Mouse (Mus musculus) forebrain, embryonic 12.5 days (tissue): ENCODE measurements around the gene Krtap4-16. TPM values are rescaled to one million over a fixed set of nuclear protein-coding genes. Genes with fewer than 3 reads are reported as not detected.
A peak's percentile ranks its signal among the peaks of the same experiment; 100 is the strongest.
"Not testable (repeated sequence)": the region's sequence is repeated elsewhere in the genome, so short reads cannot be mapped to it uniquely, and the experiment has no call there.

Experiments
- ATAC-seq: fragments of 200-750 bp; cut with Nextera tagmentation; 2 replicates; pipeline ENCODE4 v1.8.0; 2017; ENCODE audit warnings: moderate TSS enrichment; ENCODE audit not compliant: low FRiP score
- H3K27ac ChIP-seq: fragments of 300-500 bp; sonication (generic); 2 replicates; pipeline ENCODE4 v1.5.1; 2016; ENCODE audit warnings: mild to moderate bottlenecking
- H3K27me3 ChIP-seq: fragments of 300-500 bp; sonication (generic); 2 replicates; pipeline ENCODE4 v1.6.1; 2016; ENCODE audit warnings: mild to moderate bottlenecking
- H3K36me3 ChIP-seq: fragments of 300-500 bp; sonication (generic); replicated peaks from 2 replicates; pipeline ENCODE4 v1.6.1; 2016; ENCODE audit warnings: mild to moderate bottlenecking
- H3K4me1 ChIP-seq: fragments of 300-500 bp; sonication (generic); 2 replicates; pipeline ENCODE4 v1.6.1; 2016
- H3K4me2 ChIP-seq: fragments of 300-500 bp; sonication (generic); 2 replicates; pipeline ENCODE4 v1.6.1; 2016; ENCODE audit warnings: mild to moderate bottlenecking, moderate library complexity
- H3K4me3 ChIP-seq: fragments of 300-500 bp; sonication (generic); replicated peaks from 2 replicates; pipeline ENCODE4 v1.5.1; 2016; ENCODE audit warnings: mild to moderate bottlenecking
- H3K9ac ChIP-seq: fragments of 300-500 bp; sonication (generic); 2 replicates; pipeline ENCODE4 v1.6.1; 2016; ENCODE audit warnings: mild to moderate bottlenecking
- H3K9me3 ChIP-seq: fragments of 300-500 bp; sonication (generic); 2 replicates; pipeline ENCODE4 v1.6.1; 2016
- WGBS: fragments of 180-500 bp; shearing (Covaris S2); methylation state at CpG from one replicate; pipeline ENCODE4 v1.1.7; 2016; 5-methylcytosine and 5-hydroxymethylcytosine counted together
- polyA plus RNA-seq: library from polyadenylated mRNA; unstranded; fragments of >200 nt; fragmentation: Nextera tagmentation; extraction: Ambion mirVana; gene quantifications from 2 replicates; pipeline ENCODE4 v1.2.1, GENCODE M21; 2016

The Krtap4-16 gene
- polyA plus RNA-seq = not detected in 2 replicates

DNA sequence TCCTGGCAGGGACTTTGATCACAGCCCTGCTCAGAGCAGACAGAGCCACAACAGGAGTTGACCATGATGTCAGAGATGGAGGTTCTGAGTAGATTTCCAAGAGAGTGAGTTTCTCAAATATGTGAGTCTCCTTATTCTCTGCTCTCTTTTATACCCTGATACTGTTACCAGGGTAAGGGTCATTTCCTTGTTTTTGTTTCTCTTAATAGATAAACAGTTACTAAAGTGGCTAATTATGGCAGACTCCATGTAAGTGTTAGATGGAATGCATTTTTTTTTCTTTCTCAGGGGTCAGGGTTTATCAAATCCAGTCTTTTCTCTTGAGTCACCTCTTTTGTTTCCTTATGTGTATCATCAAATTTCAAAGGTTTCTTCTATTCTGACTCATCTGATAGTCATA is at the start of gene Krtap4-16:
Krtap4-16 (minus strand) TSS at position 101 of the 400 bp plus-strand sequence.
- no peak for ATAC-seq
- no peaks in the 10 kb centered on the region for H3K4me1 ChIP-seq
- no peaks in the 10 kb centered on the region for H3K36me3 ChIP-seq
- H3K27me3 ChIP-seq = no peaks in the 10 kb centered on the region
- H3K9ac ChIP-seq = no peak within 1 kb of the TSS
- no peaks in the 10 kb centered on the region for H3K9me3 ChIP-seq
- no peak within 1 kb of the TSS for H3K4me3 ChIP-seq
- H3K27ac ChIP-seq = peak within 1 kb of the TSS; percentile 42; the same call in 1 of the 2 replicates
- no peak within 1 kb of the TSS for H3K4me2 ChIP-seq

- H3K9me3 ChIP-seq, H3K4me2 ChIP-seq, H3K27ac ChIP-seq, ATAC-seq, H3K9ac ChIP-seq, H3K4me1 ChIP-seq, H3K27me3 ChIP-seq, H3K36me3 ChIP-seq, H3K4me3 ChIP-seq: not testable (repeated sequence)
- WGBS = 65% methylated on average over 1 of the region's 1 CpGs
These were observed 27.5 kb upstream of the Krtap4-16 start, which contains the start of gene Gm11567 for GRCm38 (mm10) chr11:99878887-99879286. Gene Gm11567 (plus strand): TSS chr11:99879187.

DNA sequence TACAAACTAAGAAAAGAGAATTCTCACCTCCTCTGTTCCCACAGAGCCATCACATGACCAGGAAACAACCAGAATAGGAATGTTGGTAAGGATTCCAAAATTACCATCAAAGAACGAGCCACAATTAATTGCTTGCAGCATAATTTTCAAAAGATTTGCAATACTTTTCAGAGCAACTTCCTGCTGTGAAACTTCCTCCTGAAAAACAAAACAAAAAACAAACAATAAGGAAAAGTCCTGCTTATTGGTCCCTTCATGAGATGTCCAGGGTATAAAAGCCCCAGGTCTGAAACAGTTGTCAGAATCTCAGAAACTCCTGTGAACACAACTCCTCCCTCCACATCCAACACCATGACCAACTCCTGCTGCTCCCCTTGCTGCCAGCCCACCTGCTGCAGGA is 21.7 kb upstream of the Krtap4-16 start, which contains the start of gene Krtap9-1:
Krtap9-1 (plus strand) TSS at position 301 of the 400 bp plus-strand sequence.
- not testable (repeated sequence) for H3K4me1 ChIP-seq, H3K9ac ChIP-seq, H3K4me2 ChIP-seq, H3K27me3 ChIP-seq, H3K4me3 ChIP-seq, H3K36me3 ChIP-seq, H3K9me3 ChIP-seq, ATAC-seq
- H3K27ac ChIP-seq = 0 out of 2 replicates have a peak within 1 kb of the TSS, but pooled peaks have one; percentile 25
- 70% methylated on average over 1 of the region's 1 CpGs for WGBS

DNA sequence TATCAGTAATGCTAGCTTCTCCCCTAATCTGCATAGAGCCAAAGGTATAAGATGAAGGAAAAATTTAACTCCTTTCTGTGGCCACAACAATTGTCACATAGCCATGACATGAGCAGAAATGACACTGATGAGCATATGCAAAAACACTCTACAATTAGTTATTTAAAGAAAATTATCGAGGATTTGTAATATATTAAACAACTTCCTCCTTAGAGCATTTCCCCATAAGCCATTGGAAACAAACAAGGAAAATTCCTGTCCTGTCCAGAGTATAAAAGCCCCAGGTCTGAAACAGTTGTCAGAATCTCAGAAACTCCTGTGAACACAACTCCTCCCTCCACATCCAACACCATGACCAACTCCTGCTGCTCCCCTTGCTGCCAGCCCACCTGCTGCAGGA is 12.8 kb upstream of the Krtap4-16 start, which contains the start of gene Gm11559:
Gm11559 (plus strand) TSS at position 301 of the 400 bp plus-strand sequence.
- not testable (repeated sequence) for H3K4me1 ChIP-seq, H3K27me3 ChIP-seq, H3K4me3 ChIP-seq, H3K9me3 ChIP-seq, H3K27ac ChIP-seq, H3K36me3 ChIP-seq, H3K9ac ChIP-seq, H3K4me2 ChIP-seq, ATAC-seq
- WGBS = 73% methylated on average over 1 of the region's 1 CpGs

- no peak overlapping the region for H3K4me2 ChIP-seq
These were observed 7.4 kb upstream of the Krtap4-16 start for GRCm38 (mm10) chr11:99858761-99859160.

GRCm38 (mm10) chr11:99857617-99858016 is 6.2 kb upstream of the Krtap4-16 start, which contains the start of gene Gm11568:
Gene Gm11568 (plus strand): TSS chr11:99857917.
- Histone ChIP-seq H3K9ac (no peak within 1 kb of the TSS), H3K27ac (no peak within 1 kb of the TSS), H3K36me3 (no peaks in the 10 kb centered on the region), H3K4me3 (no peak within 1 kb of the TSS), H3K27me3 (no peaks in the 10 kb centered on the region), H3K9me3 (no peaks in the 10 kb centered on the region), H3K4me1 (no peaks in the 10 kb centered on the region), H3K4me2 (no peak within 1 kb of the TSS)
- 88% methylated on average over 2 of the region's 2 CpGs for WGBS
- no peak for ATAC-seq

More at GRCm38 (mm10) chr11:99858761-99859160, 7.4 kb upstream of the Krtap4-16 start:
- ATAC-seq = no peak
- H3K27ac ChIP-seq = no peak overlapping the region
- H3K36me3 ChIP-seq = no peaks in the 10 kb centered on the region
- WGBS = 75% methylated on average over 2 of the region's 2 CpGs
- no peaks in the 10 kb centered on the region for H3K4me1 ChIP-seq
- no peak overlapping the region for H3K9ac ChIP-seq
- H3K27me3 ChIP-seq = no peaks in the 10 kb centered on the region
- H3K9me3 ChIP-seq = no peaks in the 10 kb centered on the region
- H3K4me3 ChIP-seq = no peak overlapping the region

DNA sequence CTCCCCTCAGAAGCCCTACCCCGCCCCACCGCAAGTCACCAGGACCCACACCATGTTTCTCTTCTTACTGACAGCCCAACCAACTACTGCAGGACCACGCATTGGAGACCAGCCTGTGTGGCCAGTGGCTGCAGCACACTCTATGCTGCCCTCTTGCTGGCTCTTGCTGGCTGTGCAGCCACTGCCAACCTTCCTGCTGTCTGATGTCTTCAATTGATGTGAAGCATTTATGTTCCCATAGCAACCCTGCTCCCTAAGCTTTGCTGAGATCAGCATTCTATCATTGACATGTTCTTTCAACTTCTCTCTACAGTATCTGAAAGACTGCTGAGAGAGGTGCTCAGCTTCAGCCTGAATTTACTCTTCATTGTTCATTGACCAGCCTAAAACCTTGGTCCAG is 2.7 kb upstream of the Krtap4-16 start:
- Histone ChIP-seq H3K27me3 (no peaks in the 10 kb centered on the region), H3K36me3 (no peaks in the 10 kb centered on the region), H3K4me2 (no peak overlapping the region), H3K27ac (no peak overlapping the region), H3K9me3 (no peaks in the 10 kb centered on the region), H3K4me1 (no peaks in the 10 kb centered on the region), H3K4me3 (no peak overlapping the region), H3K9ac (no peak overlapping the region)
- no peak for ATAC-seq
- 60% methylated on average over 3 of the region's 3 CpGs for WGBS

- H3K4me1 ChIP-seq = peaks cover 8% of the 10 kb centered on the region; the same call in 1 of the 2 replicates
- H3K4me2 ChIP-seq = no peak overlapping the region
- H3K9ac ChIP-seq = no peak overlapping the region
- H3K27ac ChIP-seq = no peak overlapping the region
- H3K27me3 ChIP-seq = no peaks in the 10 kb centered on the region
- H3K9me3 ChIP-seq = no peaks in the 10 kb centered on the region
- ATAC-seq = no peak
- no peak overlapping the region for H3K4me3 ChIP-seq
- 90% methylated on average over 2 of the region's 2 CpGs for WGBS
- H3K36me3 ChIP-seq = no peaks in the 10 kb centered on the region
These were observed 4.7 kb downstream of the Krtap4-16 start for GRCm38 (mm10) chr11:99846746-99847145.

DNA sequence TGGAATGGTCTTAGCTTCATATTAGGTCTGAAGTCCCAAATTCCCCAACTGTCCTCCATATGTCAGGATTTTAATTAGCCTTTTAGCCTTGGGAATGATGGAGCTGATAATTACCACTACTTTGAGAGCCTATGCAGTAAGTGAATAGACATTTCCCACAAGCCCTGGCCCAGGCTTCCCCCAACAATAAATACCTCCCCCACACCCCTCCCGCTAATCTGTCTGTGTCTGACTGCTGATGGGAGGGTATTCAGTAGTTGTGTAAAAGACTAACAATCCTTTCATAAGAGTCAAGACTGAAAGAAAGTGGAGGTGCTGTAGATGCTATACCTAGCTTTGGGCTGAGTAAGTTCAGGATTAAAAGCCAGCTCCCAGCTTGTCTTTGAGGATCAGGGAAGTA is 9.2 kb downstream of the Krtap4-16 start:
- 44% methylated on average over 1 of the region's 1 CpGs for WGBS
- H3K4me1 ChIP-seq = peaks cover 8% of the 10 kb centered on the region; the same call in 1 of the 2 replicates
- no peak; the same call in 1 of the 2 replicates for ATAC-seq

DNA sequence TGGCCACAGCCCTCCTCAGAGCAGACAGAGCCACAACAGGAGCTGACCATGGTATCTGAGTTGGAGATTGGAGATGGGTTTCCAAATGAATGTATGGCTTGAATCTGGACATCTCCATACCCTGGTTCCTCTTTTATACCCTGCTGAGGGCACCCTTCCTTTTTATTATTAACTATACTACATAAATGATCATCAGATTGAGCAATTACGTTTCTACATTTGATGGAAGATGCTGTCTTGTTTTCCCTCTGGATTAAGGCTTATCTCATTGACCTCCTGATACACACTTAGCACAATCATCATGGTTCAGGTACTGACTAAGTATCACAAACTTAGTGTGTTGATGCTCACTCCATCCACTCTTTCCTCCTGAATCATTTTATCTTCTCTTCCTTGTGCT is 13.4 kb downstream of the Krtap4-16 start, which contains the start of gene 2300003K06Rik:
2300003K06Rik (minus strand) TSS at position 101 of the 400 bp plus-strand sequence.
- Histone ChIP-seq H3K9me3 (no peaks in the 10 kb centered on the region), H3K4me1 (peaks cover 8% of the 10 kb centered on the region; the same call in 1 of the 2 replicates), H3K4me2 (no peak within 1 kb of the TSS), H3K36me3 (no peaks in the 10 kb centered on the region), H3K27me3 (no peaks in the 10 kb centered on the region), H3K27ac (no peak within 1 kb of the TSS), H3K9ac (no peak within 1 kb of the TSS), H3K4me3 (no peak within 1 kb of the TSS)
- no peak for ATAC-seq
- WGBS = 87% methylated on average over 1 of the region's 1 CpGs

More for the DNA sequence above, 9.2 kb downstream of the Krtap4-16 start:
- H3K9me3 ChIP-seq = no peaks in the 10 kb centered on the region
- H3K27ac ChIP-seq = no peak overlapping the region
- H3K4me2 ChIP-seq = no peak overlapping the region
- H3K9ac ChIP-seq = no peak overlapping the region
- no peaks in the 10 kb centered on the region for H3K27me3 ChIP-seq
- H3K36me3 ChIP-seq = no peaks in the 10 kb centered on the region
- no peak overlapping the region for H3K4me3 ChIP-seq

DNA sequence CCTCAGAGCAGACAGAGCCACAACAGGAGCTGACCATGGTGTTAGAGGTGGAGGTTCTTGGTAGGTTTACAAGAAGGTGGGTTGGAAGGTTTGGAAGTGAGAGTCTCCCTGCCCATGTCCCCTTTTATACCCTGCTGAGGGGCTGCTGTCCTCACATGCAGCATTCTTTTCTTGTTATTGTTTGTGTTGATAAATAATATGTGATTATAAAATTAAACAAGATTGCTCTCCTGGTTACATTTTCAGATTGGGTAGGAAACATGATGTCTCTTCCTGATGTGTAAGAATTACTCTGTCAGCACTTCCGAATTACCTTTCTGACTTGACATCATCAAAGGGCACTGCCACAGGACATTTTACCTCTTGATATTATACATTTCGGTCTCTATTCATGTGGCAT is 35.8 kb downstream of the Krtap4-16 start, which contains the start of gene Gm11564:
Gm11564 (minus strand) TSS at position 101 of the 400 bp plus-strand sequence.
- not testable (repeated sequence) for H3K4me3 ChIP-seq, H3K4me2 ChIP-seq, H3K4me1 ChIP-seq, H3K9ac ChIP-seq, H3K9me3 ChIP-seq, ATAC-seq, H3K27me3 ChIP-seq, H3K36me3 ChIP-seq
- WGBS = 86% methylated on average over 2 of the region's 2 CpGs
- H3K27ac ChIP-seq = 0 out of 2 replicates have a peak within 1 kb of the TSS, but pooled peaks have one; percentile 13

- not testable (repeated sequence) for H3K9me3 ChIP-seq, H3K36me3 ChIP-seq, ATAC-seq
These were observed 41.6 kb downstream of the Krtap4-16 start, which contains the start of gene Krtap4-13 for GRCm38 (mm10) chr11:99809792-99810191. Gene Krtap4-13 (minus strand): TSS chr11:99809892.

GRCm38 (mm10) chr11:99804346-99804745 is 47.1 kb downstream of the Krtap4-16 start, which contains the start of gene Gm11554:
Gene Gm11554 (minus strand): TSS chr11:99804446.
- H3K27ac ChIP-seq, H3K4me3 ChIP-seq, H3K9me3 ChIP-seq, H3K4me2 ChIP-seq, H3K27me3 ChIP-seq, ATAC-seq, H3K4me1 ChIP-seq, H3K36me3 ChIP-seq, H3K9ac ChIP-seq: not testable (repeated sequence)
- WGBS = no CpG with 5 or more reads among the region's 1 CpGs

More at GRCm38 (mm10) chr11:99809792-99810191, 41.6 kb downstream of the Krtap4-16 start, which contains the start of gene Krtap4-13:
- H3K4me3 ChIP-seq, H3K9ac ChIP-seq, H3K4me2 ChIP-seq, H3K27me3 ChIP-seq, H3K27ac ChIP-seq, H3K4me1 ChIP-seq: not testable (repeated sequence)
